Mouse (Mus musculus) embryonic facial prominence, embryonic 13.5 days (tissue): ENCODE results near the gene Rps6kb2. TPM values are rescaled to one million over a fixed set of nuclear protein-coding genes. Genes with fewer than 3 reads are reported as not detected.

ENCODE experiments used
- ATAC-seq: fragments of 200-750 bp; cut with Nextera tagmentation; 2 replicates; pipeline ENCODE4 v1.8.0; 2017; ENCODE audit warnings: low read depth; ENCODE audit not compliant: insufficient number of reproducible peaks, insufficient read depth, low FRiP score, low TSS enrichment
- H3K27ac ChIP-seq: fragments of 300-500 bp; sonication (generic); 2 replicates; pipeline ENCODE4 v1.5.1; 2015; ENCODE audit warnings: moderate library complexity, mild to moderate bottlenecking, inconsistent platforms
- H3K27me3 ChIP-seq: fragments of 300-500 bp; sonication (generic); 2 replicates; pipeline ENCODE4 v1.6.1; 2015; ENCODE audit warnings: mild to moderate bottlenecking, inconsistent platforms
- H3K36me3 ChIP-seq: fragments of 300-500 bp; sonication (generic); 2 replicates; pipeline ENCODE4 v1.6.1; 2015; ENCODE audit warnings: mild to moderate bottlenecking, inconsistent platforms
- H3K4me1 ChIP-seq: fragments of 300-500 bp; sonication (generic); 2 replicates; pipeline ENCODE4 v1.6.1; 2015; ENCODE audit warnings: inconsistent platforms
- H3K4me2 ChIP-seq: fragments of 300-500 bp; sonication (generic); 2 replicates; pipeline ENCODE4 v1.6.1; 2015; ENCODE audit warnings: moderate library complexity, mild to moderate bottlenecking, inconsistent platforms
- H3K4me3 ChIP-seq: fragments of 300-500 bp; sonication (generic); 2 replicates; pipeline ENCODE4 v1.5.1; 2015; ENCODE audit warnings: mild to moderate bottlenecking, inconsistent platforms
- H3K9ac ChIP-seq: fragments of 300-500 bp; sonication (generic); 2 replicates; pipeline ENCODE4 v1.6.1; 2015; ENCODE audit warnings: mild to moderate bottlenecking, inconsistent platforms
- H3K9me3 ChIP-seq: fragments of 300-500 bp; sonication (generic); 2 replicates; pipeline ENCODE4 v1.6.1; 2016; ENCODE audit warnings: inconsistent platforms
- WGBS: fragments of 180-500 bp; shearing (Covaris S2); methylation state at CpG from one replicate; pipeline ENCODE4 v1.1.7; 2015; ENCODE audit warnings: mixed read lengths; 5-methylcytosine and 5-hydroxymethylcytosine counted together
- polyA plus RNA-seq: library from polyadenylated mRNA; unstranded; fragments of >200 nt; fragmentation: Nextera tagmentation; extraction: Ambion mirVana; gene quantifications from 2 replicates; pipeline ENCODE4 v1.2.1, GENCODE M21; 2015

Rps6kb2 gene
- polyA plus RNA-seq, 1 experiment from 2014 or later = 69.6 TPM

DNA sequence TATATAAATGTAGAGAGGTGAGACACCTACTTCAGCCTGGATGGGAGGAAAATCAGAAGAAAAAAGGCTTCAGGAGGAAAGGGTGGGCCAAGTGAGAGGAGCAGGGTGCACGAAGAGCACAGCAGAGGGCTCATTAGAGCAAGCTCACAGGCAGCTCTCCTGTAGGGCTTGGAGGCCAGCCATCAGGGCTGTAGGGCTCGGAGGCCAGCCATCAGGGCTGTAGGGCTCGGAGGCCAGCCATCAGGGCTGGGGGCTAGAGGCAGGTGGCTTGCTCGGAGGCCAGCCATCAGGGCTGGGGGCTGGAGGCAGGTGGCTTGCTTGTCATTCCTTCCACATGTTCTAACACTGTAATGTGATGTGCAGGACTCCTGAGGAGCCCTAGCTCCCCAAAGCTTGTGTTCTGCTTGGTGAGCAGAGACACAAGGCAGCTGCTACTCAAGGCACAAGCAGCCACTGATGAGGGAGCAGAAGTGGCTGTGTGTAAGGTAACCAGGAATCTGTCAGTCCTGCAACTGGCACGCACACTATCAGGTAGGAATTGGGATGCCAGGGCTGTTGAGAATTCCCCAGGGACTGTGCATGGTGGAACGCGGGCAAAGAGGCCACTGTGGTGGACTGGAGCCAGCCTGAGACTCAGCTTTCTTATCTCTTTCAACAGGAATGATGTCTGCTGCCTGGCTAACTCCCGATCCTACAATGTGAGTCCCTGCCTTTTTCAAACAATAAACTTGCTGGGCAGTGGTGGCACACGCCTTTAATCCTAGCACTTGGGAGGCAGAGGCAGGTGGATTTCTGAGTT, 3.7 kb upstream of the Rps6kb2 start:
- Histone ChIP-seq H3K4me1 (peaks cover 33% of the 10 kb centered on the region), H3K27ac (no peak overlapping the region), H3K36me3 (no peaks in the 10 kb centered on the region), H3K4me2 (no peak overlapping the region), H3K9ac (no peak overlapping the region), H3K9me3 (no peaks in the 10 kb centered on the region), H3K4me3 (no peak overlapping the region), H3K27me3 (no peaks in the 10 kb centered on the region)
- no peak for ATAC-seq
- 81% methylated on average over 9 of the region's 9 CpGs for WGBS

GRCm38 (mm10) chr19:4164721-4165120, 1.6 kb upstream of the Rps6kb2 start:
- Histone ChIP-seq H3K27ac (no peak overlapping the region), H3K4me2 (no peak overlapping the region), H3K4me1 (peaks cover 15% of the 10 kb centered on the region), H3K36me3 (peaks cover 15% of the 10 kb centered on the region), H3K9ac (0 out of 2 replicates have a peak overlapping the region, but pooled peaks have one; percentile 36), H3K27me3 (no peaks in the 10 kb centered on the region), H3K9me3 (no peaks in the 10 kb centered on the region), H3K4me3 (no peak overlapping the region; the same call in 1 of the 2 replicates)
- no peak for ATAC-seq
- 68% methylated on average over 2 of the region's 2 CpGs for WGBS

DNA sequence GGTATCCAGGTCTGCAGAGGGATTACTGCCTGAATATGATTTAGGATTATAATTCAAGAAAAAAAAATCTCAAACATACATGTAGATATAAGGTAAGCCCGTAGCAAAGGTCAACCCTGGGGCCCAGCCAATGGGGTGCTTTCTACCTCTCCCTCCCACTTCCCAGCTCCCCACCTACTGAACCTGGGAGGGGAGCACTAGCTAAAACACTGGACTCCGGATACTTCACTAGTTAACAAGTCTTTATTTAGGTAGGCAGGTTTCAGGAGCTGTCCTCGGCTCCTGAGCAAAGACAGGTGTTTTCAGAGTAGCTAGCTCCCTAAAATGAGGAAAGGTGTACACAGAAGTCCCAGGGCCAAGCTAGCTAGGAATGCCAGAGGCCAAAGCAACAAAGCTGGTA, 946 bp upstream of the Rps6kb2 start:
- peaks cover 14% of the 10 kb centered on the region for H3K4me1 ChIP-seq
- peaks cover 22% of the 10 kb centered on the region for H3K36me3 ChIP-seq
- no peak overlapping the region for H3K27ac ChIP-seq
- no peaks in the 10 kb centered on the region for H3K9me3 ChIP-seq
- ATAC-seq = no peak
- no peak overlapping the region for H3K9ac ChIP-seq
- WGBS = 78% methylated on average over 3 of the region's 3 CpGs
- no peaks in the 10 kb centered on the region for H3K27me3 ChIP-seq
- no peak overlapping the region for H3K4me2 ChIP-seq
- H3K4me3 ChIP-seq = no peak overlapping the region

DNA sequence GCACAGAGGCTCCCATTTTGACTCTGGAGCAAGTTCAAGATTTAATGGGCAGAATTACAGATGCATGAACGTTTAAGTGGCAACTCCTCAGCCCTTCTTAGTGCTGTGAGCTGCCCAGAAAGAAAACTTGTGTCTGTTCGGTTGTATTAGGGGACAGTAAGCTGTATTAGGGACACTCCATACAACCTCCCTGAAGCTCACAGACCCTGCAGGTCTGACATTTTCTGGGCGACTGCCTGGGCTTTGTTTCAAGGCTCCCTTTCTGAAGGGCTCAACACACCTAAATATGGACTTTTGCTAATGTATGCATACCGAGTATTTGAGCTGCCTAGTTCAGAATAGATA, 361 bp upstream of the Rps6kb2 start:
- 32% methylated on average over 4 of the region's 4 CpGs for WGBS

DNA sequence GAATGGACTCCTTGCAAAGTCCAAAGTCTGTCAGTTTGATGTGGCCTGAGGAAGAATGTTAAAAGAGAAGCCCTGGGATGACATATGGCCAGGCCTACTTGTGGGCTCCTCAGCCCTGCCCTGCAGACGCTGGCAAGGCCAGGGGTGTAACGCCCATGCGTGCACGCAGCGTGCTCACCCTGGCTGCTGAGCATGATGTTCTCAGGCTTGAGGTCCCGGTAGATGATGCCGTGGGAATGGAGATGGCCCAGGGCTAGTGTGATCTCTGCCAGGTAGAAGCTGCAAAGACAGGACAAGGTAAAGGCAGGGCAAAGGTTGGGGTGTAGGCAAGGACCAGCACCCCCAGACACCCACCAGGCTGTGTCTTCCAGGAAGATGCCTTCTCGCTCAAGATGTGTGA, 4.1 kb downstream of the Rps6kb2 start:
- no peak overlapping the region for H3K9ac ChIP-seq
- H3K9me3 ChIP-seq = no peaks in the 10 kb centered on the region
- no peak overlapping the region for H3K4me3 ChIP-seq
- no peaks in the 10 kb centered on the region for H3K27me3 ChIP-seq
- H3K4me1 ChIP-seq = peaks cover 14% of the 10 kb centered on the region
- no peak overlapping the region for H3K4me2 ChIP-seq
- H3K27ac ChIP-seq = no peak overlapping the region
- WGBS = 95% methylated on average over 8 of the region's 8 CpGs
- H3K36me3 ChIP-seq = peaks cover 57% of the 10 kb centered on the region
- no peak for ATAC-seq

More for the DNA sequence above, 361 bp upstream of the Rps6kb2 start:
- H3K36me3 ChIP-seq = peaks cover 28% of the 10 kb centered on the region
- peak overlapping the region; percentile 84 for H3K9ac ChIP-seq
- no peaks in the 10 kb centered on the region for H3K27me3 ChIP-seq
- peak overlapping the region; percentile 81 for H3K27ac ChIP-seq
- peak overlapping the region; percentile 69 for H3K4me3 ChIP-seq
- no peak for ATAC-seq
- H3K4me1 ChIP-seq = peaks cover 14% of the 10 kb centered on the region
- no peaks in the 10 kb centered on the region for H3K9me3 ChIP-seq
- H3K4me2 ChIP-seq = peak overlapping the region; percentile 86

- Histone ChIP-seq H3K27ac (no peak overlapping the region), H3K4me1 (no peaks in the 10 kb centered on the region), H3K36me3 (peaks cover 80% of the 10 kb centered on the region), H3K9me3 (no peaks in the 10 kb centered on the region), H3K4me2 (no peak overlapping the region), H3K27me3 (no peaks in the 10 kb centered on the region), H3K9ac (no peak overlapping the region), H3K4me3 (no peak overlapping the region)
- 95% methylated on average over 12 of the region's 12 CpGs for WGBS
- ATAC-seq = no peak
Observed at GRCm38 (mm10) chr19:4156771-4157170, 6.4 kb downstream of the Rps6kb2 start.

DNA sequence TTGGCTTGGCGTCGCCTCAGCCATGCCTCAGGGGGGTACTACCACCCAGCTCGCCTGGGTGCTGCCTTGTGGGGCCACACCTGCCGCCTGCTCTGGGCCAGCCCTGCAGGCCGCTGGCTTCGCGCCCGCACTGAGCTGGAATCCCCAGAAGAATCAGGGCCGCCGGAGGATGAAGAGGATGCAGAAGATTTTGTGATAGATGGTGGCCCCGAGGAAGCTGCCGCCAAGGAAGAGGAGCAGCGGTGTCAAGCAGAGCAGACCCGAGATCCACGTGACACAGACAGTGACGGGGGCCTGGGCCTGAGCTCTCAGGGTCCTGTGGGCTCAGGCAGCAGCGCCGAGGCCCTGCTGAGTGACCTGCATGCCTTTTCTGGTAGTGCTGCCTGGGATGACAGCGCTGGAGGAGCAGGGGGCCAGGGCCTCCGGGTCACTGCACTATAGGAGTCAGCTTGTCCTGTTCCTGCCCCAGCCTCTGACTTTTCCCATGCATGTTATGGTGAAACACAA, 7.0 kb downstream of the Rps6kb2 start:
- Histone ChIP-seq H3K36me3 (peaks cover 79% of the 10 kb centered on the region), H3K4me2 (no peak overlapping the region), H3K4me3 (no peak overlapping the region), H3K27me3 (no peaks in the 10 kb centered on the region), H3K9ac (no peak overlapping the region), H3K9me3 (no peaks in the 10 kb centered on the region), H3K4me1 (no peaks in the 10 kb centered on the region), H3K27ac (no peak overlapping the region)
- 79% methylated on average over 20 of the region's 20 CpGs for WGBS
- ATAC-seq = no peak

DNA sequence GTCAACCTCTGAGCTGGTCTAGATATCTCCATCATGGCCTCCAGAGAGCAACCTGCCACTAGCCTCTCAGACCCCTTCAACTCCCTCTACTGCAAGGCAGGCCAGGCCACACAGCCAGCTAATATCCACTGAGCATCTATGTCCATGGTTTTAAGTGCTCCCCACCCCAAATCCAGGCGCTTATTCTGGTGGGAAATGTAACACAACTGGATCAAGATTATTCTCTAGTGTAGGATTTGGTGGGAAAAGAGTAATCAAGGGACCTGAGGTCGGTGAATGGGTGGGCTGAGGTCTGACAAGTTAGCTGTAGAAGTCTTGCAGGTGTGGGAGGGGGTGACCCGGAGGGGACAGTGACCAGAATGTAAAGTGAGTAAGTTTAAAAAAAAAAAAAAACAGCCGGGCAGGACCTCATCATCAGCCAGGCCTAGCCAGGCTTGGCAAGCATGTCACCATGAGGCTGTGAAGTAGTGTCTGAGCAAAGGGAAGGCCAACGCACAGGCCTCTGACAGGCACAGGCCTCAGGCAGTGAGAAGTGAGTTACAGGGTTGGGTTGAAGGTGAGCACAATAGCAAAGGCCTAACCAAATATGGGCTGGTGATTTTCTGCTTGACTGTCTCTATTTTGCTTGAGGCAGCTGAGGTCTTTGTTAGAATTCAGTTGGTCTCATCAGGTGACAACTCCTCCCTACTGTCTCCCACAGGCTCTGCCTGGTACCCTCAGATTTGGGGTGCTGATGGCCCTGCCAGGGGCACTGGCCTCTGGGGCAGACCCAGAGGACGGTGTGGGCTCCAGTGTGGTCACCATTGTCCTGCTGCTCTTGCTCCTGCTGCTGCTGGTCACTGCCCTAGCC, 7.7 kb downstream of the Rps6kb2 start:
- H3K9me3 ChIP-seq = no peaks in the 10 kb centered on the region
- no peak for ATAC-seq
- no peak overlapping the region for H3K4me2 ChIP-seq
- 73% methylated on average over 6 of the region's 6 CpGs for WGBS
- peaks cover 81% of the 10 kb centered on the region for H3K36me3 ChIP-seq
- 0 out of 2 replicates have a peak overlapping the region, but pooled peaks have one; percentile 11 for H3K27ac ChIP-seq
- no peaks in the 10 kb centered on the region for H3K27me3 ChIP-seq
- H3K4me1 ChIP-seq = 0 out of 2 replicates have a peak, but pooled peaks cover 4% of the 10 kb centered on the region
- no peak overlapping the region for H3K4me3 ChIP-seq
- no peak overlapping the region for H3K9ac ChIP-seq

GRCm38 (mm10) chr19:4154437-4155222, 8.5 kb downstream of the Rps6kb2 start:
- Histone ChIP-seq H3K27ac (0 out of 2 replicates have a peak overlapping the region, but pooled peaks have one; percentile 11), H3K4me3 (no peak overlapping the region), H3K9ac (no peak overlapping the region), H3K4me2 (no peak overlapping the region), H3K9me3 (no peaks in the 10 kb centered on the region), H3K4me1 (peaks cover 9% of the 10 kb centered on the region; the same call in 1 of the 2 replicates), H3K27me3 (no peaks in the 10 kb centered on the region), H3K36me3 (peaks cover 83% of the 10 kb centered on the region)
- no peak for ATAC-seq
- WGBS = 78% methylated on average over 13 of the region's 13 CpGs

GRCm38 (mm10) chr19:4153232-4153654, 9.9 kb downstream of the Rps6kb2 start, which contains the start of gene Ptprcap:
TSS of gene Ptprcap (plus strand) at chr19:4153604.
- Histone ChIP-seq H3K36me3 (peaks cover 72% of the 10 kb centered on the region), H3K4me3 (no peak within 1 kb of the TSS), H3K4me1 (peaks cover 18% of the 10 kb centered on the region), H3K27me3 (no peaks in the 10 kb centered on the region), H3K27ac (no peak within 1 kb of the TSS), H3K4me2 (no peak within 1 kb of the TSS), H3K9me3 (no peaks in the 10 kb centered on the region), H3K9ac (0 out of 2 replicates have a peak within 1 kb of the TSS, but pooled peaks have one; percentile 21)
- 81% methylated on average over 11 of the region's 11 CpGs for WGBS
- no peak for ATAC-seq
